Mouse (Mus musculus): ENCODE measurements around the gene Nrg3.

Gene Nrg3

GRCm38 (mm10) chr14:38936483-38937054 lies 536.3 kb downstream of the Nrg3 start:
- DNase-seq: no peak

- no peak for DNase-seq
These were observed 549.2 kb downstream of the Nrg3 start for GRCm38 (mm10) chr14:38923652-38924051.

DNA sequence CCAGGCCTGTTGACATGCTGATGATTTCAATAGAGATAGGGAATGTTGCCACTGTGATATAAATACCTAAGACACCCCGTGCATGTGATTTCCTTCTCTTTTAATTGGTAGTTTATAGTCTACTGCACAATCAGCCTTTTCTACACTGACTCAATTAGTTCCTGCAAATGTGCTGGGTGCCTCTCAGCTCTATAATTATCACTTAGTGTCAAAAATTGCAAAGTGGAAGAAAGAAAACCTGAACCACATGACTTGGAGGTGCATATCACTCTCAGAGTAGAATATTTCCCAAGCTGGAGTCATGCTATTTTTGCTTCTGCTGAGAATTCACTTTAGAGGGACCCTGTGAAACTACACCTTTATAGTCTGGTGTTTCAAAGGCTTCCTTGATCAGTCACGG lies 552.1 kb downstream of the Nrg3 start:
- DNase-seq: no peak

- no peak for DNase-seq
These were observed 602.3 kb downstream of the Nrg3 start for GRCm38 (mm10) chr14:38870591-38870990.

DNA sequence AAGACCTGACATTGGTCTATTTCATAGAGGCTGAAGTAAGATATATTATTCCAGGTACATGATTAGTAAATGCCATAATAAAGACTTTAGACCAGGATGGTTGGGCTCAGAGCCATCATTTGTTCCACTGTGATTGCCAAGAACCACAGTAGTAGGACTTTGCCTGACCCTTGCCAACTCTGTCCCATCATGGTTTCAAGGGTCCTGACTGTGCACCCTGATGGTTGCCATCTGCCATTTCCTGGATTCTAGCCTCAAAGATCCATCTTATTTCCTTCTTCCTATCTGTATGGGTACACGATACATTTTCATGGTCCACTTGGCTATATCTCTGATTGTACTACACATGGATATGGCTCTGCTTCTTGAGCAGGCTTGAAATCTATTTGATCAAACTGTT lies 625.3 kb downstream of the Nrg3 start:
- peak; percentile 75 for DNase-seq

GRCm38 (mm10) chr14:38847091-38847490 lies 625.8 kb downstream of the Nrg3 start:
- peak; percentile 18 for DNase-seq

DNA sequence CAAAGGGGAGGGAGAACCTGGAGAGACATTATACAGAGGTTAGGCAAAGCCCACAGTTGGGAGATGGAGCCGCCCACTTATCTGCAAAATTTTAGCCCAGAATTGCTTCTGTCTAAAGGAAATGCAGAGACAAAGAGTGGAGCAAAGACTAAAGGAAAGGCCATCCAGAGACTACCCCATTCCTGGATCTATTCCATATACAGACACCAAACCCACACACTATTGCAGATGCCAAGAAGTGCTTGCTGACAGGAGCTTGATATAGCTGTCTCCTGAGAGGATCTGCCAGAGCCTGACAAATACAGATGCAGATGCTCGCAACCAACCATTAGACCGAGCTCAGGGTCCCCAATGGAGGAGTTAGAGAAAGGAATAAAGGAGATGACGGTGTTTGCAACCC lies 637.9 kb downstream of the Nrg3 start:
- no peak for DNase-seq

GRCm38 (mm10) chr14:38824891-38825290 lies 648.0 kb downstream of the Nrg3 start:
- no peak for DNase-seq

DNA sequence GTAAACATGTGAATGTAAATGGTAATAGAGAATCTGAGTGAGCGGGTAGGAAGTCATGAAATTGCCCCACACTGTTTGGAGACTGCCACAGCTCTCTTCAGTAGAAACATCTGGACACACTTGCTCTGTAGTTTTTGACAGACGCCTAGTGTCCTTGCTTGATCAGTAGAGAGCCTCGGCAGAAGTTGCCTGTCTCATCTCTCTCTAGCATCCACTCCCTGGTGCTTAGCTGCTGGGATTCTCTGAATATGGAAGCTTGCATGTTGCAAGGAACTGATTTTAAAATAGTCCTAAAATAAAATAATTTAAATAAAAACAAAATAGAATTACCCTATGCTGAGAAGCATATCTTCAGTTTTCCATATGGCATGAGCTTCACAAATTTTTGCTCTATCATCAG lies 675.9 kb downstream of the Nrg3 start:
- no peak for DNase-seq

DNA sequence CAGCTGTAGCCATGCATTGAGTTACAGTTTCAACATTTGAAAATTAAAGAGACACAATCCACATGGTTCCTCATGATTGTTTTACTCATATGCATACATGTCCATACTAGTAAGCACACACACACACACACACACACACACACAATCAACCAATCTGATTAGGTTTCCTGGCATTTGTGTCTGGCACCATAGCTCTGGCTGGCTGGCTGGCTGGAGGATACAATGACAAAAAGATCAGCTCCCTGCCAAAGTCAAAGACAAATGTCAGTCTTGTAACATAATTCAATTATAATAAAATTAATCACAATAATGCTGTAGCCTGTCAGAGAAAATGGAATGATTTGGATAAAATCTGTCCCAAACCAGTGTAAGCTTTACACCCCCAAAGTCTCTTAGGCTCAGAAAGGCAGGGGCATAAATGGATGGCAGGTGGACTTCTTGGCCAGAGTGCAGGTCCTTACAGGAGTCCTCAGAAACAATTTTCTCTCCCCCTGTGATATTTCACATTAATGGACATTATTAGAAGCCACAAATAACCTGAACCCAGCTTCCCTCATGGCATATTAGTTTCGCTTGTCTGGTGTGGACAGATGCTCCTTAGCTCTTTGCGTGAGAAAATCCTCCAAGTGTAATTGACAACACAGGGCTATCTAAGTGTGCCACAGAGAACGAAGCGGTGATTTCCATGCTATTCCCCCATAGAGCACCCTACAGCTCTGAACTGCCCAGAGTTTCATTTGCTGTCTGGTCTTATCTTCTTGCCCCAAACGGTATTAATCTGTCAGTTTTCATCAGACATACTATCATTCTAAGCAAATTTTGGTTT lies 697.4 kb downstream of the Nrg3 start:
- DNase-seq: no peak

- DNase-seq: no peak
These were observed 698.1 kb downstream of the Nrg3 start for GRCm38 (mm10) chr14:38774811-38775210.

- no peak for DNase-seq
These were observed 742.4 kb downstream of the Nrg3 start for GRCm38 (mm10) chr14:38730465-38730864.

- no peak for DNase-seq
These were observed 769.0 kb downstream of the Nrg3 start for GRCm38 (mm10) chr14:38703894-38704293.

- DNase-seq: no peak
These were observed 770.1 kb downstream of the Nrg3 start for GRCm38 (mm10) chr14:38702596-38703393.

- DNase-seq: no peak
These were observed 771.5 kb downstream of the Nrg3 start for GRCm38 (mm10) chr14:38701413-38701812.

DNA sequence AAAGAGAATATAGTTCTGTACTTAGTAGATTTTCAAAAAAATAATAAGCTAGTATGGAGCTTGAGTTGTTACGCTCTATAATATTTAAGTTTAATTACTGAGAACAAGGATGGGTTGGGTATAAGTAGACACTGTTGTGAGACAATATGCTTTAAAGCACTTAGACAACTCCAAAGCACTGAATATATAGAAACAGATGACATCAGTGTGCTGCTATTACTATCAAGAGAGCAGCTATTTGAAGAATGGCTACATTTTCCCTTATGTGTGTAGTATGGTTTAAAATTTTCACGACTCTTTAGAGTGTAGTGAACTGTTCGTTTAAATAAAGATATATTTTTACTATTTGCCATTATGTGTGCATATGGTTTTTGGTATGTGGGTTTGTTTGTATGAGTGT lies 771.9 kb downstream of the Nrg3 start:
- DNase-seq: no peak

- no peak for DNase-seq
These were observed 812.9 kb downstream of the Nrg3 start for GRCm38 (mm10) chr14:38659973-38660372.

DNA sequence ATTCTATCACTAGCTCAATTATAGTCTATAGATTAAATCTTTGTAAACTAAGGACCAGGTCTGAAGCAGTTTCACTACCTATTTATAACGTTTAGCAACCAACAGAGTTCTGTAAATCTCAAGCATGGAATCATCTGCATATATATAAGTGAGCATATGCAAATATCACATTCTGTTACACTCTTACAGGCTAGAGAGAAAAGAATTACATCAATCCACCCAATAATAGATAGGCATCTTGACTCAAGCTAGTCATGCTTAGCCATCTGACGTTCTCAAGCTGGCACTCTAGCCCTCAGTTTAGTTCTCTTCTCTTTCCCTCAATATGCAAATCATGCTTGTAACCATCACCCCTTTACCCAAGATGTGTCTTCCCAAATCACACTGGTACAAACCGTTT lies 835.8 kb downstream of the Nrg3 start:
- DNase-seq: no peak

DNA sequence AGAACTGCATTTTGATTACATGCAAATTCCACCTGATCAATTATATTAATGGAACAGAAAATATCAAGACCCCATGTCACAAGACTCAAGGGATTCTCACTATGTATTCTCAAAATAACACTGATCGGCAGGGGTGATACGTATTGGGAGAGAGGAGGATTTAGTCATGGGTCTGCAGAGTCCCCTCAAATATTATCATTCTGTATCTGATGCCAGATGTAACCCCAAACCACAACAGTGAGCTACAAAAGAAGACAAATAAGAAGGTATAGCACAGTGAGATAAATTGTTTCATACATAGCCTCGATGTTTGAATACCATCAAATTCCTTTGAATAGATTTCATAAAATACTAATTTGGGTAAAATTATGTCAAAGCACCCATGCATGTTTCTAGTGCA lies 842.8 kb downstream of the Nrg3 start:
- DNase-seq: no peak

GRCm38 (mm10) chr14:38629671-38630070 lies 843.2 kb downstream of the Nrg3 start:
- peak; percentile 7 for DNase-seq

DNA sequence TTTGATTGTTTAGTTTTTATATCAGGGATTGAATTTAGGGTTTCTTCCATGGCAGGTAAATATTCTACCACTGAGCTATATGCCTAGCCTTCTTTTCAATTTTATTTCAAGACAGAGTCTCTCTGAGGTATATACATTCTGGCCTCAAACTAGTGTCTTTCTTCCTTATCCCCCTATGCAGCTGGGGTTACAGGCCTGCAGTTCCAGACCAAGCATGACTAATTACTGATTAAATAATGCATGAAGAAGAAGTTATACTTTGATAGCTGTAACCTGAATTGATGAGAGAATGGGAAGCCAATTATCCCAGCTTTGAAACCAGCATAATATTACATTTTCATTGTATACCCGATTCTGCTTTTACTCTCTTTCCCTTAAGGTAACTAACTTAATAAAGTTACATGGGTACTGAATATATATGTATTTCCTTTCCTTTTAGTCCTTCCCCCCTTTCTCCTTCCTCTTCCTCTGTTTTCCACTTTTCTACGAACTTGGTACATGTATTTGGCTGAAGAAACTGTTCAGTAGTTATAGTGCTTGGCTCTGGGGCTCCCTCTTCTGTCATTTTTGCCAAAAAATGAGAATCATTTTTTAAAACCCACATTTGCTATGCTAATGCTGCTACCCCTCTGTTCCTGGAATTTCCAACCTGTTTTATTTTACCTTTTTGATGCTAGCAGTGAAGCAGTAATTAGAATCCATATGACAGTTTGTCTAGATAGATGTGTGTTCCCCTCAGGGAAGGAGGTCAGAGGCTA lies 843.8 kb downstream of the Nrg3 start:
- no peak for DNase-seq

DNA sequence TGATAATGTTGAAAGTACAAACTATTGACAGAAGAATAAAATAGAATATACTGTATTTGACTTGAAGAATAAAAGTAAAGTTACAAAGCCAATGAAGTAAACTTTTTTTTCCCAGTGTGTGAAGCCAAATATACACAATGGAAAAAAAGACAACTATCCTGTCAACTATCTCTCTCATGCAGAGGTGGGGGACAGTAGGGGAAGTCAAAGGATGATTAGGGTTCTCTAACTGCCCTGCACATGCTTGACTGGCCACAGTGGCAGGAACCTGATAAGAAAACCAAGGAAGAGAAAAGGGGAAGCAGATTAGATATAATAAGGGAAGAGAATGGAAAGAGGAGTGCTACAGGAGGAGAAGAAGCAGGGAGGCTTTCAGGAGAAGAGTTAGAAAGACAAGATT lies 855.9 kb downstream of the Nrg3 start:
- no peak for DNase-seq

DNA sequence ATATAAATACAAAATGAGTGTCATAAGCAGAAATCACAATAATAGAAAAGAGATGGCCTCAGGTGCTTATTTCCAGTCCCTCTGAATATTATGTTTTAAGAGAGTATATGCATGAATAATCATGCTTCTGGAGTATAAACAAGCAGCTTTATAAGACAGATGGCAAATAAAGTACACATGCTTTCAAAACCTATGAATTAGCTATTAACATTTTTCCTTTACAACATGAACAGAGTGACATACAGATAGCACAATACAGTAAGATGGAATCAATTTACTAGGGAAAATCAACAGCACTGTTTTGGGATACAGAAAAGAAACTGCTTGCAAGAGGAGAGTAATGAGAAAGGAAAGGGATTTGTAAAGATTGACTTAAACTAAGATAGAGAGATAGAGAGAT lies 875.2 kb downstream of the Nrg3 start:
- no peak for DNase-seq
